Mouse (Mus musculus): ENCODE measurements around the gene Ccdc80. TPM values are rescaled to one million over a fixed set of nuclear protein-coding genes. Genes with fewer than 3 reads are reported as not detected.

Ccdc80 gene
- total RNA-seq, 1 experiment = 2.6 TPM

- H3K36me3 ChIP-seq (ENCODE audit: control insufficient read depth, insufficient read depth, low read length, poor library complexity, severe bottlenecking) = no peaks in the 10 kb centered on the region
- in situ Hi-C loops (cut with MboI; ENCODE audit: low sequenced_read_pairs in 2 of 2, unreplicated experiment in 2 of 2) = no loop called here
- TF ChIP-seq HCFC1 (IDR thresholded peaks at IDR 0.05; ENCODE audit: borderline replicate concordance, insufficient read depth, low read length) = 0 out of 2 replicates have a peak, but pooled peaks have one; percentile 21
- TF ChIP-seq ZC3H11A (IDR thresholded peaks at IDR 0.05; ENCODE audit: borderline replicate concordance, low read depth, low read length) = no peak
- DNase-seq (ENCODE audit: low read depth, low spot score) = peak; percentile 94
- no peaks in the 10 kb centered on the region for H3K9me3 ChIP-seq (ENCODE audit: control insufficient read depth, insufficient read depth, low read depth, low read length)
- peak within 1 kb of the TSS; percentile 93 to 97 for H3K4me3 ChIP-seq (ENCODE audit: insufficient read depth in 1 of 2, low read depth in 1 of 2, low read length in 2 of 2, poor library complexity in 1 of 2, severe bottlenecking in 1 of 2)
- peak within 1 kb of the TSS; percentile 57; the same call in 1 of the 2 replicates for H3K27ac ChIP-seq (ENCODE audit: insufficient read depth, low read depth, low read length, poor library complexity, severe bottlenecking)
- peak within 1 kb of the TSS; percentile 96 for H3K9ac ChIP-seq (ENCODE audit: insufficient read depth, low read depth, low read length, poor library complexity, severe bottlenecking)
- peaks cover 0 to 5% of the 10 kb centered on the region in 2 experiments; a peak in 1 of 4 replicates for H3K4me1 ChIP-seq (ENCODE audit: control insufficient read depth in 2 of 2, insufficient read depth in 2 of 2, low read length in 2 of 2, poor library complexity in 1 of 2)
Observed at GRCm38 (mm10) chr16:45158522-45159388, 65.6 kb downstream of the Ccdc80 start, which contains the start of the genes Slc35a5 and Atg3. Gene Slc35a5, minus strand, starts transcription at chr16:45158706. Gene Atg3, plus strand, starts transcription at chr16:45158785.

DNA sequence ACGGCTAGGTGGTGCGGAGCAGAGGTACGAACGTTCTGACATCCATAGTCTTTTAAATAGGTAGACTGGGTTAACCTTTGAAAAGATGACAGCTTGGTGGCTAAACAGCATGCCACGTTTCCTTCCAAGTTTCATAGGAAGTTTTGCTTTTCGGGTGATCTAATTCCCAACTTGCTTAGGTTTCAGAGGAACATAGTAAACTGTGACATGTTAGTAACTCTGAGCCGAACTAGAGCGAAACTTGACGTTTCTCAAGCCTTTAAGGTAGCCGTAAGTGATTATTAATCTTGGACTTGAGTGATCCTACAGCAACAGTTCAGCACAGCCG, 66.2 kb downstream of the Ccdc80 start:
- peak overlapping the region; percentile 93 to 97 for H3K4me3 ChIP-seq (ENCODE audit: insufficient read depth in 1 of 2, low read depth in 1 of 2, low read length in 2 of 2, poor library complexity in 1 of 2, severe bottlenecking in 1 of 2)
- H3K9ac ChIP-seq (ENCODE audit: insufficient read depth, low read depth, low read length, poor library complexity, severe bottlenecking) = peak overlapping the region; percentile 96
- TF ChIP-seq HCFC1 (IDR thresholded peaks at IDR 0.05; ENCODE audit: borderline replicate concordance, insufficient read depth, low read length) (no peak), MAFK (IDR thresholded peaks at IDR 0.05; ENCODE audit: insufficient read depth, low read depth, low read length) (no peak), CHD2 (IDR thresholded peaks at IDR 0.05; ENCODE audit: low read depth, low read length) (no peak), ZNF384 (IDR thresholded peaks at IDR 0.05; ENCODE audit: low read depth, low read length) (no peak), ZC3H11A (IDR thresholded peaks at IDR 0.05; ENCODE audit: borderline replicate concordance, low read depth, low read length) (no peak)
- H3K9me3 ChIP-seq (ENCODE audit: control insufficient read depth, insufficient read depth, low read depth, low read length) = no peaks in the 10 kb centered on the region
- peaks cover 0 to 5% of the 10 kb centered on the region in 2 experiments; a peak in 1 of 4 replicates for H3K4me1 ChIP-seq (ENCODE audit: control insufficient read depth in 2 of 2, insufficient read depth in 2 of 2, low read length in 2 of 2, poor library complexity in 1 of 2)
- no peak overlapping the region for H3K27ac ChIP-seq (ENCODE audit: insufficient read depth, low read depth, low read length, poor library complexity, severe bottlenecking)
- H3K36me3 ChIP-seq (ENCODE audit: control insufficient read depth, insufficient read depth, low read length, poor library complexity, severe bottlenecking) = no peaks in the 10 kb centered on the region
- DNase-seq (ENCODE audit: low read depth, low spot score) = no peak
- in situ Hi-C loops (cut with MboI; ENCODE audit: low sequenced_read_pairs in 2 of 2, unreplicated experiment in 2 of 2) = no loop called here

Other genes starting within 250 kb of the Ccdc80 start
- 0.16 and 0.31 TPM in 2 replicates for gene Cd200r2, start 226.3 kb upstream of the Ccdc80 start, total RNA-seq (2012; rRNA removed)
- gene Cd200r3, start 149.7 kb upstream of the Ccdc80 start, total RNA-seq (2012; rRNA removed) = not detected in 2 replicates
- gene Slc35a5, start 65.3 kb downstream of the Ccdc80 start, total RNA-seq (2012; rRNA removed) = 9.3 and 10.0 TPM in 2 replicates
- gene Atg3, start 65.4 kb downstream of the Ccdc80 start, total RNA-seq (2012; rRNA removed) = 9.3 and 14.0 TPM in 2 replicates
- gene Btla, start 130.9 kb downstream of the Ccdc80 start, total RNA-seq (2012; rRNA removed) = 0.21 and 1.1 TPM in 2 replicates

Measured in ES-E14 (cell line).